9 mouse cellular contexts compared by ENCODE assay signal in genomic region chr11:97816916-97817315, GRCm38 (mm10). TPM values are rescaled to one million over a fixed set of nuclear protein-coding genes. Genes with fewer than 3 reads are reported as not detected.
DNase-seq lines count a peak whose midpoint lies in the region; ATAC-seq and TF ChIP-seq lines count a peak whose summit lies in the region.
"Had no signal": no experiment of that assay in that cellular context is flagged by ENCODE, and none has a peak within 500 bp of the region (broad histone marks: within the 10 kb centered on the region; RNA-seq: fewer than 3 reads in every experiment).

No protein-coding gene starts in this region.

- H3K9me3 ChIP-seq in heart, embryonic 13.5 days: no peaks in the 10 kb centered on the region
- H3K9me3 ChIP-seq in midbrain, embryonic 10.5 days (replicated peaks): no peaks in the 10 kb centered on the region
- no peaks in the 10 kb centered on the region for H3K9me3 ChIP-seq in midbrain, embryonic 15.5 days
- H3K9me3 ChIP-seq in intestine, embryonic 14.5 days (ENCODE audit: control insufficient read depth, low read length): no peaks in the 10 kb centered on the region
- H3K9me3 ChIP-seq in stomach, embryonic 15.5 days: no peaks in the 10 kb centered on the region

- H3K4me1 ChIP-seq in heart, embryonic 13.5 days: peaks cover 94% of the 10 kb centered on the region
- H3K4me1 ChIP-seq in midbrain, embryonic 10.5 days: peaks cover 95% of the 10 kb centered on the region
- peaks cover 55% of the 10 kb centered on the region for H3K4me1 ChIP-seq in midbrain, embryonic 15.5 days
- peaks cover 47% of the 10 kb centered on the region for H3K4me1 ChIP-seq in intestine, embryonic 14.5 days (replicated peaks; ENCODE audit: control insufficient read depth, insufficient read depth, low read length)
- H3K4me1 ChIP-seq in stomach, embryonic 15.5 days: peaks cover 73% of the 10 kb centered on the region
- H3K4me1 ChIP-seq in thymus, adult 2 months (replicated peaks; ENCODE audit: control insufficient read depth, insufficient read depth, low read length): peaks cover 8% of the 10 kb centered on the region

- peak overlapping the region; percentile 22; the same call in 1 of the 2 replicates for H3K4me2 ChIP-seq in heart, embryonic 13.5 days
- no peak overlapping the region for H3K4me2 ChIP-seq in midbrain, embryonic 15.5 days
- H3K4me2 ChIP-seq in intestine, embryonic 14.5 days (ENCODE audit: low read length): no peak overlapping the region
- 0 out of 2 replicates have a peak overlapping the region, but pooled peaks have one; percentile 4 for H3K4me2 ChIP-seq in stomach, embryonic 15.5 days

- peaks cover 66% of the 10 kb centered on the region for H3K36me3 ChIP-seq in heart, embryonic 13.5 days
- H3K36me3 ChIP-seq in midbrain, embryonic 10.5 days: peaks cover 46% of the 10 kb centered on the region
- H3K36me3 ChIP-seq in midbrain, embryonic 15.5 days (replicated peaks): peaks cover 8% of the 10 kb centered on the region; the same call in 1 of the 2 replicates
- H3K36me3 ChIP-seq in intestine, embryonic 14.5 days (ENCODE audit: control insufficient read depth, insufficient read depth, low read length): peaks cover 80% of the 10 kb centered on the region
- peaks cover 24% of the 10 kb centered on the region for H3K36me3 ChIP-seq in stomach, embryonic 15.5 days
- H3K36me3 ChIP-seq in thymus, adult 2 months (ENCODE audit: control insufficient read depth, insufficient read depth, low read length): peaks cover 32% of the 10 kb centered on the region

- H3K27ac ChIP-seq in heart, embryonic 13.5 days (replicated peaks): peak overlapping the region; percentile 44
- peak overlapping the region; percentile 90 for H3K27ac ChIP-seq in midbrain, embryonic 10.5 days (replicated peaks)
- no peak overlapping the region for H3K27ac ChIP-seq in midbrain, embryonic 15.5 days
- 0 out of 2 replicates have a peak overlapping the region, but pooled peaks have one; percentile 16 for H3K27ac ChIP-seq in intestine, embryonic 14.5 days (ENCODE audit: low read depth)
- peak overlapping the region; percentile 65 for H3K27ac ChIP-seq in stomach, embryonic 15.5 days
- H3K27ac ChIP-seq in thymus, adult 2 months (ENCODE audit: control insufficient read depth, insufficient read depth, low read length): no peak overlapping the region

- TF ChIP-seq POLR2A in thymus, adult 2 months (IDR thresholded peaks at IDR 0.05; ENCODE audit: control insufficient read depth, extremely low read depth, insufficient read depth, low read length, poor library complexity): no peak

- no peaks in the 10 kb centered on the region for H3K27me3 ChIP-seq in heart, embryonic 13.5 days (replicated peaks)
- H3K27me3 ChIP-seq in midbrain, embryonic 10.5 days (ENCODE audit: low read depth, poor library complexity, severe bottlenecking): 0 out of 2 replicates have a peak, but pooled peaks cover 6% of the 10 kb centered on the region
- no peaks in the 10 kb centered on the region for H3K27me3 ChIP-seq in midbrain, embryonic 15.5 days (replicated peaks)
- no peaks in the 10 kb centered on the region for H3K27me3 ChIP-seq in intestine, embryonic 14.5 days (replicated peaks; ENCODE audit: control insufficient read depth, insufficient read depth, low read length)
- no peaks in the 10 kb centered on the region for H3K27me3 ChIP-seq in stomach, embryonic 15.5 days (replicated peaks)
- no peaks in the 10 kb centered on the region for H3K27me3 ChIP-seq in thymus, adult 2 months (ENCODE audit: control insufficient read depth, insufficient read depth, low read length)

- no peak for ATAC-seq in heart, embryonic 13.5 days (ENCODE audit: extremely low read depth, insufficient number of reproducible peaks, low FRiP score, low TSS enrichment)
- ATAC-seq in midbrain, embryonic 15.5 days (replicated peaks): no peak
- ATAC-seq in intestine, embryonic 14.5 days (replicated peaks; ENCODE audit: low FRiP score, low TSS enrichment, low read depth): no peak
- ATAC-seq in stomach, embryonic 15.5 days (ENCODE audit: insufficient read depth, low FRiP score, low read depth): no peak

- 39% methylated on average over 9 of the region's 9 CpGs for WGBS in heart, embryonic 13.5 days
- 55% methylated on average over 9 of the region's 9 CpGs for WGBS in midbrain, embryonic 10.5 days
- 58% methylated on average over 9 of the region's 9 CpGs for WGBS in midbrain, embryonic 15.5 days
- 50% methylated on average over 9 of the region's 9 CpGs for WGBS in intestine, embryonic 14.5 days
- WGBS in stomach, embryonic 15.5 days: 52% methylated on average over 9 of the region's 9 CpGs
- 87% methylated on average over 9 of the region's 9 CpGs for WGBS in thymus, adult 2 months

- no peak for TF ChIP-seq CTCF in thymus, adult 2 months (IDR thresholded peaks at IDR 0.05; ENCODE audit: borderline replicate concordance, control insufficient read depth, extremely low read depth, insufficient read depth, low read length, poor library complexity)

- DNase-seq in heart, adult 18-20 months: no peak
- no peak for DNase-seq in midbrain, embryonic 10.5 days (ENCODE audit: low spot score)
- DNase-seq in intestine, embryonic 14.5 days (ENCODE audit: low spot score): no peak
- DNase-seq in spleen, postnatal 36 days (ENCODE audit: low spot score in 2 of 2): no peak
- DNase-seq in thymus, adult 2 months: no peak
- DNase-seq: cerebellum, adult 11 months had no signal

- H3K4me3 ChIP-seq in heart, embryonic 13.5 days: no peak overlapping the region
- no peak overlapping the region for H3K4me3 ChIP-seq in midbrain, embryonic 10.5 days
- no peak overlapping the region for H3K4me3 ChIP-seq in midbrain, embryonic 15.5 days
- no peak overlapping the region for H3K4me3 ChIP-seq in intestine, embryonic 14.5 days (ENCODE audit: low read depth, low read length)
- H3K4me3 ChIP-seq in stomach, embryonic 15.5 days (replicated peaks): no peak overlapping the region
- H3K4me3 ChIP-seq in thymus, adult 2 months (ENCODE audit: control insufficient read depth, insufficient read depth, low read length): no peak overlapping the region

- peak overlapping the region; percentile 56; the same call in 1 of the 2 replicates for H3K9ac ChIP-seq in heart, embryonic 13.5 days
- no peak overlapping the region for H3K9ac ChIP-seq in midbrain, embryonic 15.5 days
- H3K9ac ChIP-seq in intestine, embryonic 14.5 days (ENCODE audit: low read length): no peak overlapping the region
- H3K9ac ChIP-seq in stomach, embryonic 15.5 days: no peak overlapping the region

RNA-seq across cellular contexts. Expression of gene Lasp1, which starts 18.1 kb away (rescaled TPM):
- 45.1 and 46.0 TPM in 2 replicates for polyA plus RNA-seq in heart, embryonic 13.5 days (2015; fragmentation: Nextera tagmentation; extraction: Ambion mirVana)
- 10 to 100 TPM; 34.9 to 36.6 TPM for total RNA-seq in heart, adult 18-20 months (2021)
- polyA plus RNA-seq in midbrain, embryonic 10.5 days (2016; fragmentation: Nextera tagmentation; extraction: Ambion mirVana): 75.1 and 88.8 TPM in 2 replicates
- 198 and 199 TPM in 2 replicates for polyA plus RNA-seq in midbrain, embryonic 15.5 days (2015; fragmentation: Nextera tagmentation; extraction: Ambion mirVana)
- polyA plus RNA-seq in intestine, embryonic 14.5 days (2014; fragmentation: Nextera tagmentation; extraction: Ambion mirVana): 85.1 and 88.6 TPM in 2 replicates
- 112 and 122 TPM in 2 replicates for polyA plus RNA-seq in stomach, embryonic 15.5 days (2015; fragmentation: Nextera tagmentation; extraction: Ambion mirVana)
- polyA plus RNA-seq in thymus, adult 2 months (2012; rRNA removed): 167 and 178 TPM in 2 replicates

RNA-seq across cellular contexts. Expression of gene B230217C12Rik, which starts 23.7 kb away (rescaled TPM):
- polyA plus RNA-seq in heart, embryonic 13.5 days (2015; fragmentation: Nextera tagmentation; extraction: Ambion mirVana): 5.1 and 5.5 TPM in 2 replicates
- total RNA-seq in heart, adult 18-20 months (2021): under 1 TPM; 0.51 to 0.55 TPM
- 12.6 and 14.3 TPM in 2 replicates for polyA plus RNA-seq in midbrain, embryonic 10.5 days (2016; fragmentation: Nextera tagmentation; extraction: Ambion mirVana)
- 33.3 and 33.8 TPM in 2 replicates for polyA plus RNA-seq in midbrain, embryonic 15.5 days (2015; fragmentation: Nextera tagmentation; extraction: Ambion mirVana)
- polyA plus RNA-seq in intestine, embryonic 14.5 days (2014; fragmentation: Nextera tagmentation; extraction: Ambion mirVana): 8.1 and 9.5 TPM in 2 replicates
- 4.0 and 5.7 TPM in 2 replicates for polyA plus RNA-seq in stomach, embryonic 15.5 days (2015; fragmentation: Nextera tagmentation; extraction: Ambion mirVana)
- 4.7 and 6.2 TPM in 2 replicates for polyA plus RNA-seq in thymus, adult 2 months (2012; rRNA removed)

RNA-seq across cellular contexts. Expression of gene Rpl23, which starts 34.7 kb away (rescaled TPM):
- polyA plus RNA-seq in heart, embryonic 13.5 days (2015; fragmentation: Nextera tagmentation; extraction: Ambion mirVana): 376 and 393 TPM in 2 replicates
- 100 to 1,000 TPM; 505 to 584 TPM for total RNA-seq in heart, adult 18-20 months (2021)
- 378 and 451 TPM in 2 replicates for polyA plus RNA-seq in midbrain, embryonic 10.5 days (2016; fragmentation: Nextera tagmentation; extraction: Ambion mirVana)
- 259 and 277 TPM in 2 replicates for polyA plus RNA-seq in midbrain, embryonic 15.5 days (2015; fragmentation: Nextera tagmentation; extraction: Ambion mirVana)
- polyA plus RNA-seq in intestine, embryonic 14.5 days (2014; fragmentation: Nextera tagmentation; extraction: Ambion mirVana): 752 and 786 TPM in 2 replicates
- 502 and 526 TPM in 2 replicates for polyA plus RNA-seq in stomach, embryonic 15.5 days (2015; fragmentation: Nextera tagmentation; extraction: Ambion mirVana)
- polyA plus RNA-seq in thymus, adult 2 months (2012; rRNA removed): 140 and 154 TPM in 2 replicates

RNA-seq across cellular contexts. Expression of gene 1700001P01Rik, which starts 41.2 kb away (rescaled TPM):
- not detected in 2 replicates for polyA plus RNA-seq in heart, embryonic 13.5 days (2015; fragmentation: Nextera tagmentation; extraction: Ambion mirVana)
- not detected for total RNA-seq in heart, adult 18-20 months (2021)
- 0.20 and 0.46 TPM in 2 replicates for polyA plus RNA-seq in midbrain, embryonic 10.5 days (2016; fragmentation: Nextera tagmentation; extraction: Ambion mirVana)
- polyA plus RNA-seq in midbrain, embryonic 15.5 days (2015; fragmentation: Nextera tagmentation; extraction: Ambion mirVana): 0.50 and 1.1 TPM in 2 replicates
- 0.31 TPM in 2 replicates for polyA plus RNA-seq in intestine, embryonic 14.5 days (2014; fragmentation: Nextera tagmentation; extraction: Ambion mirVana)
- polyA plus RNA-seq in stomach, embryonic 15.5 days (2015; fragmentation: Nextera tagmentation; extraction: Ambion mirVana): 0.37 and 0.60 TPM in 2 replicates
- polyA plus RNA-seq in thymus, adult 2 months (2012; rRNA removed): 0.38 and 0.50 TPM in 2 replicates

RNA-seq across cellular contexts. Expression of gene Cwc25, which starts 50.6 kb away (rescaled TPM):
- polyA plus RNA-seq in heart, embryonic 13.5 days (2015; fragmentation: Nextera tagmentation; extraction: Ambion mirVana): 10.2 and 10.5 TPM in 2 replicates
- 1 to 10 TPM; 6.4 to 8.4 TPM for total RNA-seq in heart, adult 18-20 months (2021)
- polyA plus RNA-seq in midbrain, embryonic 10.5 days (2016; fragmentation: Nextera tagmentation; extraction: Ambion mirVana): 20.5 and 21.8 TPM in 2 replicates
- 16.2 and 17.6 TPM in 2 replicates for polyA plus RNA-seq in midbrain, embryonic 15.5 days (2015; fragmentation: Nextera tagmentation; extraction: Ambion mirVana)
- polyA plus RNA-seq in intestine, embryonic 14.5 days (2014; fragmentation: Nextera tagmentation; extraction: Ambion mirVana): 10.5 and 11.8 TPM in 2 replicates
- 14.8 and 16.8 TPM in 2 replicates for polyA plus RNA-seq in stomach, embryonic 15.5 days (2015; fragmentation: Nextera tagmentation; extraction: Ambion mirVana)
- 14.9 and 16.6 TPM in 2 replicates for polyA plus RNA-seq in thymus, adult 2 months (2012; rRNA removed)

Comparison
In these comparisons a context has a peak if more than half of its experiments do, and no peak if none do; other contexts are left out.
1. H3K27ac ChIP-seq: peak in heart, embryonic 13.5 days (single experiment), midbrain, embryonic 10.5 days (single experiment), intestine, embryonic 14.5 days (single experiment) and stomach, embryonic 15.5 days (single experiment); none in midbrain, embryonic 15.5 days (single experiment) and thymus, adult 2 months (single experiment).
2. H3K4me2 ChIP-seq: peak in heart, embryonic 13.5 days (single experiment) and stomach, embryonic 15.5 days (single experiment); none in midbrain, embryonic 15.5 days (single experiment) and intestine, embryonic 14.5 days (single experiment).